13 mouse cellular contexts compared by ENCODE assay signal in the genomic region with DNA sequence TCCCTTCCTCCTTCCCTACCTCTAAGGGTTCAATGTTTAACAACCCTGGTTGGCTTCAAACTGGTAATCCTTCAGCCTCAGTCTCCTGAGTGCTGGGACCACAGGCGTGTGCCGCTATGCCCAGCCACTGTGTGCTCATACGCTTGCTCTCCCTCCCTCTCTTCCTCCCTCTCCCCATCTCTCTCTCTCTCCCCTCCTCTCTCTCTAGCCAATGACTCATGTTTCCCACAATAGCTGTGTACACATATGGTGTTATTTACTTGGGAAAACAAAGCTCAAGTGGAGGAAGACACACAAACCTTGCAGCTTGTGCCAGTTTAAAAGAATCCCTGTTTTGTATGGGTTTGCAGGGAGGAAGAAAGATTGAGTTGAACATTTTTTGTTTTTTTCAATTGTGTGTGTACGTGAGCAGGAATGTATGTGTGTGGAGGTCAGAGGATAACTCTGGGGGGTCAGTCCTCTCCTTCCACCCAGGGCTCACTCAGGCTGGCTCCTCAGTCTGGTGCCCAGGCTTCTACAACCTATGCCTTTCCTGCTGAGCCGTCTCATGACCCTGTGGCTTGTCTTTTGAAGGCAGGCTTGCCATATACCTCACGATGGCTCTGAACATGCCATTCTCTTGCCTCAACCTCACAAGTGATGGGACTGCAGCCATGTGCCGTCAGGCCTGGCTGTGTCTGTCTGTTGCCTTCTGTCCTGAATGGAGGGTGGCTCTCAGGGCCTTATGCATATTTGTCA. TPM values are rescaled to one million over a fixed set of nuclear protein-coding genes. Genes with fewer than 3 reads are reported as not detected.
DNase-seq lines count a peak whose midpoint lies in the region; TF ChIP-seq lines count a peak whose summit lies in the region.
"Had no signal": no experiment of that assay in that cellular context is flagged by ENCODE, and none has a peak within 500 bp of the region (broad histone marks: within the 10 kb centered on the region; RNA-seq: fewer than 3 reads in every experiment).

No protein-coding gene starts in this region.

- H3K4me3 ChIP-seq in gastrocnemius, adult 2 months: no peak overlapping the region
- H3K4me3 ChIP-seq: heart, adult 2 months had no signal

- no peak for TF ChIP-seq CTCF in gastrocnemius, adult 2 months (IDR thresholded peaks at IDR 0.05)

- DNase-seq in gastrocnemius, adult 2 months: no peak
- DNase-seq in gastrocnemius, postnatal 36 days: no peak
- DNase-seq in right cerebral cortex, adult 18-20 months: peak; percentile 59
- DNase-seq in right cerebral cortex, postnatal 36 days (ENCODE audit: low spot score in 2 of 2): no peak
- peak; percentile 66 to 73 for DNase-seq in cerebellum, postnatal 36 days
- peak; percentile 74 for DNase-seq in telencephalon, adult 2 months (ENCODE audit: low read depth, low spot score)
- no peak for DNase-seq in c-Kit-positive CD71-positive TER-119-positive erythroid progenitor cells, embryonic 14.5 days (ENCODE audit: low spot score)
- DNase-seq in adrenal gland, postnatal 14 days: no peak
- DNase-seq: heart, adult 2 months; kidney, postnatal 4 days; lung, postnatal 14 days; right cerebral cortex, postnatal 4 days had no signal

- intact Hi-C loops in gastrocnemius, adult 2 months (cut with DNase I): no loop called here
- intact Hi-C loops in gastrocnemius, postnatal 36 days (cut with DNase I): no loop called here

- H3K27ac ChIP-seq in gastrocnemius, adult 2 months: peak overlapping the region; percentile 48; the same call in 1 of the 2 replicates
- H3K27ac ChIP-seq: heart, adult 2 months had no signal

RNA-seq across cellular contexts. Expression of a gene that starts 19.2 kb away (rescaled TPM):
- total RNA-seq in gastrocnemius, adult 2 months (2021): 1 to 10 TPM; 1.3 to 1.7 TPM
- total RNA-seq in gastrocnemius, postnatal 36 days (2021): 1 to 10 TPM; 1.5 to 3.6 TPM
- total RNA-seq in adrenal gland, postnatal 14 days (2021): 21.1 and 59.4 TPM in 2 replicates

RNA-seq across cellular contexts. Expression of a gene that starts 19.2 kb away (rescaled TPM):
- not detected for total RNA-seq in gastrocnemius, adult 2 months (2021)
- not detected for total RNA-seq in gastrocnemius, postnatal 36 days (2021)
- total RNA-seq in adrenal gland, postnatal 14 days (2021): not detected in 2 replicates
- total RNA-seq: heart, adult 2 months; liver, adult 2 months had no signal

RNA-seq across cellular contexts. Expression of a gene that starts 22.1 kb away (rescaled TPM):
- 10 to 100 TPM; 10.0 to 10.5 TPM for total RNA-seq in gastrocnemius, adult 2 months (2021)
- 10 to 100 TPM; 10.5 to 10.9 TPM for total RNA-seq in gastrocnemius, postnatal 36 days (2021)
- 12.1 and 12.5 TPM in 2 replicates for total RNA-seq in adrenal gland, postnatal 14 days (2021)

RNA-seq across cellular contexts. Expression of a gene that starts 36.3 kb away (rescaled TPM):
- 10 to 100 TPM; 68.3 to 78.9 TPM for total RNA-seq in gastrocnemius, adult 2 months (2021)
- 10 to 100 TPM; 60.0 to 68.3 TPM for total RNA-seq in gastrocnemius, postnatal 36 days (2021)
- total RNA-seq in adrenal gland, postnatal 14 days (2021): 116 and 120 TPM in 2 replicates

RNA-seq across cellular contexts. Expression of a gene that starts 36.8 kb away (rescaled TPM):
- total RNA-seq in gastrocnemius, adult 2 months (2021): 10 to 100 TPM; 24.3 to 24.7 TPM
- 10 to 100 TPM; 19.1 to 22.2 TPM for total RNA-seq in gastrocnemius, postnatal 36 days (2021)
- total RNA-seq in adrenal gland, postnatal 14 days (2021): 51.5 and 59.9 TPM in 2 replicates

Comparison
In these comparisons a context has a peak if more than half of its experiments do, and no peak if none do; other contexts are left out.
1. DNase-seq: peak in right cerebral cortex, adult 18-20 months (single experiment), cerebellum, postnatal 36 days (2 of 2) and telencephalon, adult 2 months (single experiment); none in gastrocnemius, adult 2 months (single experiment), gastrocnemius, postnatal 36 days (0 of 2), right cerebral cortex, postnatal 36 days (0 of 2), c-Kit-positive CD71-positive TER-119-positive erythroid progenitor cells, embryonic 14.5 days (single experiment) and adrenal gland, postnatal 14 days (single experiment).